Mouse (Mus musculus): ENCODE measurements around the gene Gsx1.

Gsx1 gene

DNA sequence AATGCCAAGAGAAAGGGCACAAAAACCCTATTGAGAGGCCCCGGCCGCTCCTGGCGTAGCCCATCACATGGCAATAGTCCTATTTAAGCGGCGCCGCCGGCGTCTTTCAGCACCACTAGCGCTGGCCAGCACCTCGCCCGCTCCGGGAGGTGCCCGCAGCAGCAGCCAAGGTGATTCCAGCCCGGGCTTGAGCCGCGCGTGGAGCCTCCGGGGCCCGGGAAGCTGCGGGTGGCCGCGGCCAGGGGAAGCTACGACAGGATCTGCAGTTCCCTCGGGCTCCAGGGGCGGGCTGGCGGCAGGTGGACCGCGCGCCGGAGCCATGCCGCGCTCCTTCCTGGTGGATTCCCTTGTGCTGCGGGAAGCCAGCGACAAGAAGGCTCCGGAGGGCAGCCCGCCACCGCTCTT is at the start of gene Gsx1:
Gsx1 (plus strand) TSS at position 126 of the 405 bp plus-strand sequence.
- DNase-seq, result no peak

DNA sequence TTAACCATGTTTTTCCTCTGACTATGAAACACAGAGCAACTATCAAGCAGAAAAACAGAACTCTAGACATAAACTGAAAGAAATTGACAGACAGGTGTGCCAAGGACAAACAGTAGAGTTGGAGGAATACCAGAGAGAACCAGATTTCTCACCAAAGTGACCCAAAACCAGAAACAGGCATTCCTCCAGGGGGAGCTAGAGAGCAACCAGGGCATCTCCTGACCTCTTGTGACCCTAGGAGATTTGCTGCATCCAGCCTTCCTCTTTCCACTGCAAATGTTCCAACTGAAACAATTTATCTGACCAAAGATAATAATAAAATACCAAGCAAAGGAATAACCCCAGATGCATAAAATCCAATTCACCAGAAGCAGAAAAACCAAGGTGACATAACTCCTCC is 41.2 kb upstream of the Gsx1 start:
- no peak for DNase-seq

DNA sequence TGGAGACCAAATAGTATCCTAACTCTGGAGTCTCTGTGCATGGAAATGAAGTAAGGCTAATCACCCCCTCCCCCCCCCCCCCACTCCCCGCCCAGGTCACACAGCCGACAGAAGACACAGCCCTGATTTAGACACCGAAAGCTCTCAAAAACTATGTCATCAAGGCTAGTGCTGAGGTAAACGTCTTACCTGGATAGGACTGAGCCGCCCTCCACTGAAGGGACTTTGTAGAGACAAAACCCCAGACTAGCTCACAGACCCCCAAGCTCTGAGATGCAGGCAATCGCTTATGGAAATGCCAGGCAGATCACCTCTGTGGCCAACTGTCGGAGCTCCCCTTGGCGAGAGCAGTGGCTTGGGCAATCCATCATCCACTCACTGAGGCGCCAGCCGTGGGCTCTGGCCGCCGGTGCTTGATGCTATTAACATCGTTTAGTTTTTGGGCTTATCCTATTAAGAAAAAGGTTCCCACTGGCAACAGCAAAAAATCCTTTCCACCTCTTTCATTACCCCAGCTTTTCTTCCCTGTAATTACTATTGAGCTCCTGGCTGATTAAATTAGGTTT is 33.6 kb upstream of the Gsx1 start:
- DNase-seq, result no peak

DNA sequence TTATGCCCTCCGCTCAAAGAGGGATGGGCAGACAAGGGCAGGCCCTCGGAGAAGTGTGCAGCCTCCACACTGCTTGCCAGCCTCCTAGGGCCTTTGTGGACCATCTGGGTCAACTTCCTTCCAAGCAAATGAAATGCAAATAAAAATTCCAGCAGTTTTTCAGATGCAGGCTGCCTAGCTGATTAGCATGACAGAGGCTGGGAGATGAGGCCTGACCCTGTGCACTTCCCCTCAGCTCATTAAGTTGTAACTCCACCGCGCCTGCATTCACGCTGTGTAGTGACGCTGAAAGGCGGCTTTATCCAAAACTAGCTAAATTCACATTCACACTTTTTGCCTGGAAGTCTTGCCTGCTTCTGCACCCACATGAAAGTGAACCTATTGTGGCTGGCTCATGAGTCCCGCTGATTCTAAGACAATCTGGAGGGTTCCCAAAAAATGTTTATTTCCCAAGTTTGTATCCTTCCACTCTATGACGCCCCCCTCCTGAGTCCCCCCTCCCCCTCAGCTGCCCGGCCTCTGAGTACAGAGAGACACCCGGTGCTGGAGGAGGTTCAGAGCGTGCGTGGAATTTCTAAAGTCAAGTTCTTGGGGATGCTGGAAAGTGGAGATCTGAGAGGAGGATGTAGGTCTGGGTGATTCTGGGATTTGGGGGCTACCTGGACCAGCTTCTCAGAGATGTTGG is 32.9 kb upstream of the Gsx1 start:
- DNase-seq, result no peak

DNA sequence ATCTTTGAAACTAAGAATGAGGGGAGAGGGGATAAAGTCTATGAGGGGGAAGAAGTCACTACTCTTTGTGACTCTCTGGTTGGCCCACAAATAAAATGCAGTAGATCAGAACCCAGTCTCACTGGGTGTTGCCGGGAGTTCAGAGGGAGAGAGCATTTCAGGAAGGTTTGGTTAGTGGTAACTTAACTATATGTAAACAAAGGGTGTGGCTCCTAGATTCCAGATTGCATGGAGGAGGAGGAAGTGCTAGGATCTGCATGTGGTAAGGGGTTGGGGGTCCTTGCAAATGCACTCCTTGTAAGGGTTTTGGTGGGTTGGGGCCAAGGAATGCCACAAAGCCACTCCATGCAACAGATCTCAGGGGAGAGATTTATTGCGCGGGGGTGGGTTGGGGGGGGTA is 32.1 kb upstream of the Gsx1 start:
- no peak for DNase-seq

DNA sequence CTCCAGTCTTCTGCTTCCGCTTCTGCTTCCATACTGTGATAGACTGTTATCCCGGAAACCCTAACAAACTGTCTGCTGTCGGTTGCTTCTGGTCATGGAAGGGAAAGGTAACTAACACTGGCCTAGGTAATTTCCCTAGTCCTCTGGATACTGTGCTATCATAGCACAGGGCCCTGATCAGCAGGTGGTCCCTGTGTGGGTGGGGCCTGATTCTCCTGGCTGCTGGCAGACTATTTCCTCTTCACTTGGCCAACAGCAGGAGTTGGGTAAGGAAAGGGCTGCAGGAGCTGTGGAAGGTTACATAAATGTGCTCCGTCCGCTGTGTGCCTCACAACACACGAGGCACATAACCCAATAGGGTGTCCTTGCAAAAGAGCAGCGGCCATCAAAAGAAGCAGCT is 31.1 kb upstream of the Gsx1 start:
- DNase-seq, result no peak

DNA sequence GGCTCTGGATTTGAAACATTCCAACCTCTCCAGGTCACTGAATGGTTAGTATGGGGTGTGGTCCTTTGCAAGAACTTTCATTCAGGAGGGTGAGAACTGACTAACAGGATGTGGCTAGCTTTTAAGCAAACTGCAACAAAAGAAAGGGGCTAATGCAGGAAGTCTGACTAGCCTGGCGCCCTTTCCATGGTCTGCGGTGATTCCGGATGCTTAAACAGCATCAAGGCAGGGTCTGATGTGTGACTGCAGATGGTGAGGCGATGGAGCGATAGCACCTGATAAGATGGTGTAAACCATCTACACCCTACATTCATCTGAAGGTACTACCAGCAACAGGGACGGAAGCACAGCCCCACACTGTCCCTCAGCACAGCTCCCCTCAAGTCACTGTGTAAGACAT is 29.2 kb upstream of the Gsx1 start:
- peak in 1 of 2 experiments; percentile 6 for DNase-seq

DNA sequence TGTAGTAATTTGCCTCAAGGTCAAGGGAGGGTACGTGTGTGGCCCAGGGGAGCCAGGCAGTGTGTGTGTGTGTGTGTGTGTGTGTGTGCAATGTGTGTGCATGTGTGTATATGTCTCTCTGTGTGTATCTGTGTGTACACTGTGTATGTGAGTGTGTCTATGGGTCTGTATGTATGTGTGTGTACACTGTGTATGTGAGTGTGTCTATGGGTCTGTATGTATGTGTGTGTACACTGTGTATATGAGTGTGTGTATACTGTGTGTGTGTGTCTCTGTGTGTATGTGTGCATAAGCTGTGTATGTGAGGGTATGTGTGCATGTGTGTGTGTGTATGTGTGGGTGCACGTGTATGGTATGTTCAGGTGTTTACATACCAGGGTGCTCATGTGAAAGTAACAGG is 28.7 kb upstream of the Gsx1 start:
- DNase-seq, result no peak

DNA sequence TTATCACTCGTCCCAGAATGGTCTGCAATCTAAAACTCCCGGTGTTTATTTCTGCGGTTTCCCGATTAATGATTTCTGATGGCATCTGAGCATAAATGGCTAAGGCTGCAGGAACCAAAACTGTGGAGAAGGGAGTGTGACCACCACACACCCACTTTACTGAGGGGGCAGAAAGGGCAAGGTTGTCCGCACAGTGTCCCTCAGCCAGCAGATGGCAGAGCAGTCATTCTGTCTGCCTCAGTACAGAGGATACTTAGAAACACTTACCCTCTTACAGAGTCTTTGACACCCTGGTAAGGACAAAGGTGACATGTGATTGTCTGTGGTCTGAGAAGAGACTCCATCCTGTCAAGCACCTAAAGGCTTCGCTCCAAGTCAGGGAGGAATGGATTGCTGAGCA is 23.4 kb upstream of the Gsx1 start:
- DNase-seq, result no peak

DNA sequence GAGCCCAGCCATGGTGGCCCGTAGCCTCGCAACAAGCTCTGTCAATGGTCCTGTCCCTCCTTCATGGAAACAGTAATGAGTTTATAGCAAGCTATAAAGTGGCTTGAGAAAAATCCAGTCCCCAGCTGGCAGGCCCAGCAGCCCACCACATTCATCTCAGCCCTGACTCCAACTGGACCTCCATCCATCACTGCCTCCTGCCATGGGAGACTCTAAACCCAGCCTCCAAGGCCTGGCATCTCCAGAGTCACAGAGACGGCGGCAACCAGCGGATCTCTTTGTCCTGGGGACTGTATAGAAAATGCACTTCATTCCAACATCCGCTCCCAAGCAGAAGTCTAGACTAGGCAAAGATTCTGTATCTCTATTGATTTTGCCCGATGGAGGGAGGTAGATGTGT is 18.4 kb upstream of the Gsx1 start:
- DNase-seq, result no peak

DNA sequence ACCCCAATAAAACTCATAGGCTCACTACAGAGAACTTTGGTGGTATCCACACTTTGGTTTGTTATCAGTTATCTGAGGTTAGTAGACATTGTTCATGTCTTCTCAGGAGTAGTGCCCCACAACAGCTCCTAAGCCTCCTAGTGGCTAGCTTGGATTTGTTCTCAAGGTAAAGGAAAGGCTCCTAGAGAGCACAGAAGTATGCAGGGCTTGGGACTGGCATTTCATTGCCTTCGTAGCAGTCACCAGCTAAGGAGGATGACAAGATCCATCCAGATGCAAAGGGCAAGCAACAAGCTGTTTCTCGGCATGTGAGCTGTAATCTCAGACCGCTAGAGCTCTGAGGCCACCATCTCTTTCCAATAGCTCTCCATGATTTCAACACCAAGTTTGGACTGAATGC is 14.4 kb upstream of the Gsx1 start:
- DNase-seq, result no peak

DNA sequence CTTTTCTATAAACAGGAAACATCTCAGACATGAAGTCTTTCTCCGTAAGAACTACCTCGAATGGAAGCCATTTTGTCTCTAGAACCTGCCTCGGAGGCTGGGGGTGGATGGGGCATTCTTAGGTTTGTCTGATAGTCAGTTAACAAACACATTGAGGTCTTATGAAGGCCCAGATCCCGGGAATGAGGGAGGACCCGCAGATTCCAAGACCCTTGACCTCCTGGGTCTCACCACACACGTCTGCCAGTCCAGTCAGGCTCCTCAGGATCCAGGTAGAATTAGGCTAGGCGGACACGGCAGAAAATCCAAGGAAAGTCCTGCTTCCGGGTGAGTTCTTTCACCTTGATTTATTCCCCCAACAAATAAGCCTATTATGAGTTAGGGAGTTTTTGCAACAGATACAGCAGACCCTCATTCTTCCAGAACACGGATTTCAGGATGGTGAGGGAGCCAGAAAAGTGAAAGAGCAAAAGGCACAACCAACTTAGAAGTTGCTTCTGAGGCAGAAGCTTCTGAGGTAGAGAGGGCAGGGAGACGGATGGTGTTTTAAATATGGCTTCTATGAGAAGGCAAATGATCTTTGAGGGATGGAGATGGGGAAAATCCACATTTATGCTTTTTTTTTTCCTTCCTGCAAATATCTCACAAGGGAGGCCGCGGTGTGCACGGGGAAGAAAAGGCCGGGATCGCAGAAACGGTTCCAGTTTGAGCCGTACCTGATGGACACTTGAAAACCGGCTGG is 3.2 kb upstream of the Gsx1 start:
- DNase-seq, result no peak

DNA sequence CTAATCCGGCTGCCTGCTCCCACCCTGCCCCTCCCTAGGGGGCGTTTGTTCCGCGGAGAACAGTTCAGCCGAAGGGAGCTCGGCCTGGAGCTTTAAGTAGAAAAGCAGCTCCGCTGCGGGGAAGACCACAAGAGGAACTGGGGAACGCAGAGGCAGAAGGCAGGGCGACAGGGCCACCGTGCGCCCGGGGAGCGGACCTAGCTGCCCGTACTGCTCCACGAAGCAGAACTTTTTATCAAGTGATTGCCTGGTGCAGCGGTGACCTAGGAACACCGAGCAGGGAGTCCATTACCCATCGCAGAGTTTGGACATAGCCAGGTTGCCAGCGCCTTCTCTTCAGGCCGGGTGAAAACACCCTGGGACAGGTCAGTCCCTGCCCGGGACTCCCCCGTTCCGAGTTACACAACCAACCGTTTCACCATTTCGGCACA is 2.5 kb upstream of the Gsx1 start:
- no peak for DNase-seq

DNA sequence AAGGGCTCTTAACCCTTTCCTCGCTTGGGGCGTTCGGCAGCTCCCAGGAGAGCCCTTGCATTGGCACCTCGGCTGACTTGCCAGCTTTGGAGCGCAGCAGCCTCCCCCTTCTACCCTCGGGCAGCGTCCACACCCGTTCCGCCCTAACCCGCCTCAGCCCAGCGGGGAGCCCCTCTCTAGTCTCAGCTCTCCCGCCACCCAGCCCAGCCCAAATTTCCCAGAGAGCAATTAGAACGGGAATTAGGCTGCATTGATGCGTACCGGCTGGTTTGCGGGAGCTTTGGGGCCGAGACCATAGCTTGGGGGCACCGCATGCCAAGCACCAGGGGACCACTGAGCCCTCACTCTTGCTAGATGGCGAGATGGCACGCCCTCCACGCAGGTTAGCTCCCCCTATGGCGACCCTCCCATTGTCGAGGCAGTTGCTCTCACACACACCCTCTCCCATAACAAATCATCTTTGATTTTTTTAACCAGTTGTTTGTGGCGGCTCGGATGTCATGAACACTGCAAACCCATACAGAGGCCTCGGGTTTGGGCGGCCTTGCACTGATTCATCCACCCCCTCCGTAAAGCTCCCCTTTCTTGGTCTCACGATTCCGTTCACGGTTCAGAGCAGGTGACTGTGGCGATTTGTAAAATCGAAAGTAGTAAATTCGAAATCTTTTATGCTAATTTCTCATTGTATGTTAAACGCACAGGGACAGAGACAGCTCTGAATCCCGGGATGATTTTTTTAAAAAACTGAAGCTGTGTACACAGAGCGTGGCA is 1.5 kb upstream of the Gsx1 start:
- DNase-seq, result no peak

DNA sequence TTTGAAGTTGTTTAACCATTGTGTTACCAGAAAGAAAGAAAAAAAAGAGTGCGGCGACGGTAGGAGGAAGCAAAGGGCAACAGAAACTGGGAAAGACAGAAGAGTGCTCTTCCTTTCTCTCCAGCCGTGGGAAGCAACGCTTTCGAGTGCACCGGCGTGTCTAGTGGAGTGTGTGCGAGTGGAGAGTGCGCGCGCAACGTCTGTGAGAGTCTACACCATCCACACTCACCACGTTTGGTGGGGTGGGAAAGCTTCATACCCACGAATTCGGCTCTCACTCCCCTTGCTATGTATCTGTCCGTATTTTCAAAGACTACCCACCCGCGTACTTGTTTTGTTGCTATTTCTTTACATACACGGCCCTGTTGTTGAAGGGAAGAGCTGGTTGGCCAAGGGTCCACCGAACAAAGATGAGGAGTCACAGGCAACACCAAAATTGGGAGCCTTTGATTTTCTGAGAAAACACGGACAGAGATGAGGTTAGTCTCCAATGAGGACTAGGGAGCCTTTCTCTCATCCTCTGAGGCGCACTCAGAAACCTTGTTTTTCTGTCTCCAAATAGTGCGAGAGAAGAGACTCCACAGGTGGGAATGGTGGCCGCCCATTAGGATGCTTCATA is 835 bp upstream of the Gsx1 start:
- no peak for DNase-seq

DNA sequence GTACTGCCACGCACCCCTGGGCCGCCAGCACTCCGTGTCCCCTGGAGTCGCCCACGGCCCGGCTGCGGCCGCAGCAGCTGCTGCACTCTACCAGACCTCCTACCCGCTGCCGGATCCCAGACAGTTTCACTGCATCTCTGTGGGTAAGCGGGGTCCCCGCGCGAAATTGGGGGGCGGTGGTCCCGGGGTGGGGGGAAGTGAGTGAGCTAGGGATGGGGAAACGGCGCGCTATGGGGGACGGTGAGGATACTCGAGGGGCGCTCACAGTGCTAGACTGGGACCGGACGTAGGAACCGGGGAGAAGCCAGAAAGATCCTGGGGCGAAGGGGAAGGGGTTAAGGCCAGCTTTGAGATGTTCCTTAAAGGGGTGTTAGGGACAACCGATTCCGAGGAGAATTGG is 660 bp downstream of the Gsx1 start:
- no peak for DNase-seq

DNA sequence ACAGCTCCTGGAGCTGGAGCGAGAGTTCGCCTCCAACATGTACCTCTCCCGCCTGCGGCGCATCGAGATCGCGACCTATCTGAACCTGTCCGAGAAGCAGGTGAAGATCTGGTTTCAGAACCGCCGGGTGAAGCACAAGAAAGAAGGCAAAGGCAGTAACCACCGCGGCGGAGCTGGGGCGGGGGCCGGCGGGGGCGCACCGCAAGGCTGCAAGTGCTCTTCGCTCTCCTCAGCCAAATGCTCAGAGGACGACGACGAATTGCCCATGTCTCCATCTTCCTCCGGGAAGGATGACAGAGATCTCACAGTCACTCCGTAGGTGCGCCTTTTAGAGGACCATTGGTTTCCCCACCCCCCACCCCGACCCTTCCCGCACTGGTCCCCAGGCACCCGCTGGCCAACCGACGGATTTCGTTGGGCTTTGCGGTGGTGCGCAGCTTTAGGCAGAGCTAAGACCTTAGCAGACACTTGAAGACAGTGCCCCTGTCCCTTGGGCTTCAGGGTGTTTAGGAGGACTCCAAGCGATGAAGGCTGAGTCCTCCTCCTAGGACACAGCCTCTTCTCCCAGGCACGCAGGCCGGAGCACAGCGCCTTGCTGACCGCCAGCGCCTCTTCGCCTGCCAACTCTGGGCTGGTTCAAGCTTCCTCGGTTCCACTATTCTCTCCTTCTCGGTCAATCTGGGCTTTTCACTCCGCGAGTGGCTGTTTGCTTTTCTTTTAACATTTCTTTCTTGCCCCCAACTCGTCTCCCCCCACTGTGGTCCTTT is 1.5 kb downstream of the Gsx1 start:
- DNase-seq, result no peak

DNA sequence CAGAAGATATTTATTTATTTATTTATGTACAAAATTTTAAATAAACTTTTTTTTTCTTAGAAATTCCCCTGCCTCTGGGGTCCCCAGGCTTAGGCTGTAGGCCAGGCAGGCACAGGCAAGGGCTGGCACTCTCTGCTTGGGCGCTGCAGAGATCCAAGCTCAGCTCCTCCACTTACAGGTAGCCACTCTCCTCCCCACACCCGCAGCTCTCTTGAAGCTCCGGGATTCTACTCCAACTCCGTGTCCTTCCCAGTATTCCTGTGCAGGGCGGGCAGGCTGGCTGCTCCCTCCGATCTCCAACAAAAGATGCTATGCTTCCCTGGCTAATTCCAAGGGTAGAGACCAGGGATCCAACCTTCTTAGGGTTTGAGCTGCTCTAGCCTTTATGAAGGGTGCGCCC is 2.4 kb downstream of the Gsx1 start:
- DNase-seq, result no peak

DNA sequence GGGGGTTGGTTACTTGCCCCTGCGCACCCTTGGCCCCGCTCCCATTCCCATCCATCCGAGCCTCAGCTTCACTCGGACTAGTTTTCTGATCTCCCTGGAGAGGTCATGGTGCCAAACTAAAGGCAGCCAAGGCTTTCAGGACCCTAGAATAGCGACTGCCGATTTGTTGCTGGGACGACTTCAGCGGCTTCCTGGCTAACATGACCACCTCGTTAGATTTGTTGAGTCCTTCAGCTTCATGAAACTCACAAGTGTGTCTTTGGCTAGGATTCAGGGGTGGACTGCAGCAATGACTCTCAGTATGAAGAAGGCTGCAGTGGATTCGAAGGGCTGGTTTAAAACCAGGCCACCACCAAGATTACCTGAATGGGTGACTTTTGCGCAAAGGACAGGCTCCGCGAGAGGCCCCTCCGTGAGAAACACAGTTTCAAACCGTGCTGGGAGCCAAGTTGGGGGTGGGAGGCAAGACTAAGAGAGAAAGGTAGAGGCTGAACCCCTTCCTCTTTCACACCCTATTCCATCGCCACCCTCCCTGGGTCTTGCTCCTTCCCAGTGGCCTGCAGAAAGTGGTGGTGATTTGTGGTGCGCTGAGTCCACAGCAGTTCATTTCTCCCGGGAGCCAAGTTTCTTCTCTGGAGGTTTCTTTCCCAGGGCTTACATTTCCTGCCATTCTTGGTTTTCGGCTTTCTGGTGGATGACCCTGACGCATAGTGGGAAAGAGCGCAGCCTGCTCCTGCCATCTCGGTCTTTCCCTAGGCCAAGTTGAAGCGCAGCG is 3.5 kb downstream of the Gsx1 start:
- no peak for DNase-seq

DNA sequence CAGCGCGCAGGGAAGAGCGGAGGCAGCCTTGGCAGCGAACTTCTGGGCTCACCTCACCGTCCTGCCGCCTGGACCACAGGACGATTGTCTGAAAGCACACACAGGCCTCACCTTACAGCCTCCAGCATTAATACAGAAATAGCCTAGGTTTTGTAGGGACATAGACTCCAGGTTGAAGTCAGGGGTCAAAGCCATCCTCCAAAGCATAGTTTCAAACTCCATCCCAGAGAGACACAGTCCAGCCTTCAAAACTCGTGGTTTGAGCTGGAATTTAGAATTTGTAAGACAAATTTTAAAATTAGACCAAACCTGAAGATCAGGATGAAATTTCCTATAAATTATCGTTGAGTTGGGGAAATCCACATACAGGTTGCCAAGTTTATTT is 4.1 kb downstream of the Gsx1 start:
- DNase-seq, result no peak

DNA sequence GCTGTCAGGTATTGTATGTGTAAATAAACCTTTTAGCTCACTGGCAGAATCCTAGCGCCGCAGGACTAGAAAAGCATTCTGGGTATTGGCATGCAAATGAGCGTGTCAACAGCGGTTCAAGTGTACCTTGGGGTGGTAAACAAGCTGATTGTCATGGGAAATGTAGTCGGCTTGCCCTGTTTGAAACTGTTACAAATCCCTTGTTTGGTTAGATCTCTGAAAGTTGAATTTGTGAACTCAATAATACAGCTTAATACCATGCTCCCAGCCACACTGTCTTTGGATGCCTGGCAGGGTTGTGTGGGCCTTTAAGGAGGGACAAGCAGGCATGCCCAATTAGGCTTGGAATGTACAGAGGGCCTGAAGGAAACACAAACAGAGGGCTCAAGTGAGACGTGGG is 16.4 kb downstream of the Gsx1 start:
- no peak for DNase-seq

DNA sequence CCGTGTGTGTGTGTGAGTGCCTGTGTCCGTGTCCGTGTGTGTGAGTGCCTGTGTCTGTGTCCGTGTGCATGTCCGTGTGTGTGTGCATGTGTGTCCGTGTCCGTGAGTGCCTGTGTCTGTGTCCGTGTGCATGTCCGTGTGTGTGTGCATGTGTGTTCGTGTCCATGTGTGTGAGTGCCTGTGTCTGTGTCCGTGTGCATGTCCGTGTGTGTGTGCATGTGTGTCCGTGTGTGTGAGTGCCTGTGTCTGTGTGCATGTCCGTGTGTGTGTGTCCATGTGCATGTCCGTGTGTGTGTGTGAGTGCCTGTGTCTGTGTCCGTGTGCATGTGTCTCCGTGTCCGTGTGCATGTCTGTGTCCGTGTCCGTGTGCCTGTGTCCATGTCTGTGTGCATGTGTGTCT is 19.4 kb downstream of the Gsx1 start:
- no peak for DNase-seq
